Mouse (Mus musculus): ENCODE results near the gene Rsbn1l.

- no peak for TF ChIP-seq CTCF (IDR thresholded peaks at IDR 0.05; ENCODE audit: control insufficient read depth, insufficient read depth, low read length)
- TF ChIP-seq POLR2A (IDR thresholded peaks at IDR 0.05; ENCODE audit: borderline replicate concordance, control insufficient read depth, low read depth, low read length): no peak
These were observed 31.6 kb downstream of the Rsbn1l start for GRCm38 (mm10) chr5:20924608-20925007.

Measured in bone marrow, adult 2 months (tissue).